Mouse (Mus musculus): ENCODE measurements around the gene Spock2. TPM values are rescaled to one million over a fixed set of nuclear protein-coding genes. Genes with fewer than 3 reads are reported as not detected.

Gene Spock2
- polyA plus RNA-seq, 2 experiments: 0.04 to 0.06 TPM

GRCm38 (mm10) chr10:60120630-60121029, 14.6 kb downstream of the Spock2 start:
- Histone ChIP-seq H3K36me3 (replicated peaks; ENCODE audit: control insufficient read depth, insufficient read depth, low read depth) (no peaks in the 10 kb centered on the region), H3K27ac (no peak overlapping the region), H3K27me3 (ENCODE audit: control insufficient read depth, insufficient read depth, low read length) (no peaks in the 10 kb centered on the region), H3K9me3 (ENCODE audit: control insufficient read depth, low read length) (no peaks in the 10 kb centered on the region), H3K4me1 (replicated peaks; ENCODE audit: control insufficient read depth in 2 of 2, insufficient read depth in 2 of 2, low read length in 1 of 2) (no peaks in the 10 kb centered on the region), H3K4me3 (ENCODE audit: insufficient read depth in 1 of 2, low read depth in 2 of 2, low read length in 2 of 2) (no peak overlapping the region), H3K4me2 (ENCODE audit: low read depth) (no peak overlapping the region), H3K9ac (replicated peaks) (no peak overlapping the region)
- 68% methylated on average over 4 of the region's 4 CpGs for WGBS (ENCODE audit: insufficient replicate concordance)
- TF ChIP-seq EP300 (IDR thresholded peaks at IDR 0.05; ENCODE audit: low read depth): no peak
- TF ChIP-seq CTCF (IDR thresholded peaks at IDR 0.05; ENCODE audit: low read depth): no peak
- DNase-seq (ENCODE audit: low read depth in 3 of 3, low spot score in 3 of 3) (no peak), ATAC-seq (ENCODE audit: insufficient read depth) (no peak)

- H3K9me3 ChIP-seq (ENCODE audit: control insufficient read depth, low read length): no peaks in the 10 kb centered on the region
- H3K9ac ChIP-seq (replicated peaks): no peak overlapping the region
- DNase-seq (ENCODE audit: low read depth in 3 of 3, low spot score in 3 of 3) (peak in 1 of 3 experiments; percentile 13), ATAC-seq (ENCODE audit: insufficient read depth) (no peak)
- peak; percentile 88 for TF ChIP-seq CTCF (IDR thresholded peaks at IDR 0.05; ENCODE audit: low read depth)
- no peak for TF ChIP-seq EP300 (IDR thresholded peaks at IDR 0.05; ENCODE audit: low read depth)
- no peak overlapping the region for H3K27ac ChIP-seq
- H3K27me3 ChIP-seq (ENCODE audit: control insufficient read depth, insufficient read depth, low read length): no peaks in the 10 kb centered on the region
- no peaks in the 10 kb centered on the region for H3K36me3 ChIP-seq (replicated peaks; ENCODE audit: control insufficient read depth, insufficient read depth, low read depth)
- H3K4me2 ChIP-seq (ENCODE audit: low read depth): no peak overlapping the region
- no peaks in the 10 kb centered on the region for H3K4me1 ChIP-seq (replicated peaks; ENCODE audit: control insufficient read depth in 2 of 2, insufficient read depth in 2 of 2, low read length in 1 of 2)
- WGBS (ENCODE audit: insufficient replicate concordance): 55% methylated on average over 6 of the region's 6 CpGs
- no peak overlapping the region for H3K4me3 ChIP-seq (ENCODE audit: insufficient read depth in 1 of 2, low read depth in 2 of 2, low read length in 2 of 2)
These were observed 18.1 kb downstream of the Spock2 start for GRCm38 (mm10) chr10:60124078-60124477.

- 23% methylated on average over 21 of the region's 22 CpGs for WGBS (ENCODE audit: insufficient replicate concordance)
- no peak for DNase-seq (ENCODE audit: low read depth in 3 of 3, low spot score in 3 of 3)
- Histone ChIP-seq H3K4me2 (ENCODE audit: low read depth) (peak overlapping the region; percentile 41), H3K27ac (no peak overlapping the region), H3K4me1 (replicated peaks; ENCODE audit: control insufficient read depth in 2 of 2, insufficient read depth in 2 of 2, low read length in 1 of 2) (no peaks in the 10 kb centered on the region), H3K9me3 (ENCODE audit: control insufficient read depth, low read length) (no peaks in the 10 kb centered on the region), H3K9ac (replicated peaks) (no peak overlapping the region), H3K27me3 (ENCODE audit: control insufficient read depth, insufficient read depth, low read length) (no peaks in the 10 kb centered on the region), H3K36me3 (replicated peaks; ENCODE audit: control insufficient read depth, insufficient read depth, low read depth) (no peaks in the 10 kb centered on the region), H3K4me3 (ENCODE audit: insufficient read depth in 1 of 2, low read depth in 2 of 2, low read length in 2 of 2) (no peak overlapping the region)
- TF ChIP-seq CTCF (IDR thresholded peaks at IDR 0.05; ENCODE audit: low read depth) (no peak), EP300 (IDR thresholded peaks at IDR 0.05; ENCODE audit: low read depth) (no peak)
- ATAC-seq (ENCODE audit: insufficient read depth): no peak
These were observed 19.7 kb downstream of the Spock2 start for GRCm38 (mm10) chr10:60125529-60126327.

- Histone ChIP-seq H3K27me3 (ENCODE audit: control insufficient read depth, insufficient read depth, low read length) (no peaks in the 10 kb centered on the region), H3K4me1 (replicated peaks; ENCODE audit: control insufficient read depth in 2 of 2, insufficient read depth in 2 of 2, low read length in 1 of 2) (no peaks in the 10 kb centered on the region), H3K36me3 (replicated peaks; ENCODE audit: control insufficient read depth, insufficient read depth, low read depth) (no peaks in the 10 kb centered on the region), H3K27ac (no peak overlapping the region), H3K4me3 (ENCODE audit: insufficient read depth in 1 of 2, low read depth in 2 of 2, low read length in 2 of 2) (no peak overlapping the region), H3K9ac (replicated peaks) (no peak overlapping the region), H3K4me2 (ENCODE audit: low read depth) (no peak overlapping the region), H3K9me3 (ENCODE audit: control insufficient read depth, low read length) (no peaks in the 10 kb centered on the region)
- DNase-seq (ENCODE audit: low read depth in 3 of 3, low spot score in 3 of 3): no peak
- TF ChIP-seq CTCF (IDR thresholded peaks at IDR 0.05; ENCODE audit: low read depth) (no peak), EP300 (IDR thresholded peaks at IDR 0.05; ENCODE audit: low read depth) (no peak)
- ATAC-seq (ENCODE audit: insufficient read depth): no peak
- WGBS (ENCODE audit: insufficient replicate concordance): 66% methylated on average over 9 of the region's 9 CpGs
These were observed 22.3 kb downstream of the Spock2 start for GRCm38 (mm10) chr10:60128287-60128686.

GRCm38 (mm10) chr10:60130504-60130903, 24.5 kb downstream of the Spock2 start:
- H3K9me3 ChIP-seq (ENCODE audit: control insufficient read depth, low read length): no peaks in the 10 kb centered on the region
- H3K4me3 ChIP-seq (ENCODE audit: insufficient read depth in 1 of 2, low read depth in 2 of 2, low read length in 2 of 2): no peak overlapping the region
- H3K4me1 ChIP-seq (replicated peaks; ENCODE audit: control insufficient read depth in 2 of 2, insufficient read depth in 2 of 2, low read length in 1 of 2): no peaks in the 10 kb centered on the region
- ATAC-seq (ENCODE audit: insufficient read depth) (no peak), DNase-seq (ENCODE audit: low read depth in 3 of 3, low spot score in 3 of 3) (no peak)
- no peak overlapping the region for H3K4me2 ChIP-seq (ENCODE audit: low read depth)
- 59% methylated on average over 4 of the region's 4 CpGs for WGBS (ENCODE audit: insufficient replicate concordance)
- H3K9ac ChIP-seq (replicated peaks): no peak overlapping the region
- H3K36me3 ChIP-seq (replicated peaks; ENCODE audit: control insufficient read depth, insufficient read depth, low read depth): no peaks in the 10 kb centered on the region
- no peak for TF ChIP-seq CTCF (IDR thresholded peaks at IDR 0.05; ENCODE audit: low read depth)
- no peaks in the 10 kb centered on the region for H3K27me3 ChIP-seq (ENCODE audit: control insufficient read depth, insufficient read depth, low read length)
- no peak overlapping the region for H3K27ac ChIP-seq
